Mouse (Mus musculus) olfactory bulb, adult 2 months (tissue): ENCODE data around the gene P4ha2.

Experiments
- CTCF ChIP-seq: fragments of 200-500 bp; IDR thresholded peaks from 2 replicates; pipeline ENCODE4 v1.5.1; 2012; ENCODE audit warnings: low read depth, mild to moderate bottlenecking, low read length, moderate library complexity; ENCODE audit not compliant: insufficient read depth
- POLR2A ChIP-seq: fragments of 200-500 bp; IDR thresholded peaks from 2 replicates; pipeline ENCODE4 v1.6.1; 2012; ENCODE audit warnings: mild to moderate bottlenecking, low read depth, low read length, moderate library complexity; ENCODE audit not compliant: insufficient read depth

GRCm38 (mm10) chr11:54063472-54063775, 36.5 kb upstream of the P4ha2 start:
- TF ChIP-seq CTCF (no peak), POLR2A (no peak)
